Mouse (Mus musculus): ENCODE measurements around the gene Setdb1. TPM values are rescaled to one million over a fixed set of nuclear protein-coding genes. Genes with fewer than 3 reads are reported as not detected.

Gene Setdb1
- polyA plus RNA-seq, 1 experiment from 2014 or later: 67.3 TPM

- H3K9me3 ChIP-seq (replicated peaks; ENCODE audit: control insufficient read depth, low read length): no peaks in the 10 kb centered on the region
- DNase-seq (ENCODE audit: low spot score) (no peak), ATAC-seq (replicated peaks; ENCODE audit: insufficient number of reproducible peaks, low FRiP score, low TSS enrichment, low read depth) (no peak)
- H3K9ac ChIP-seq (replicated peaks; ENCODE audit: low read length): no peak overlapping the region
- H3K4me1 ChIP-seq (ENCODE audit: control insufficient read depth, insufficient read depth, low read length): no peaks in the 10 kb centered on the region
- H3K36me3 ChIP-seq (replicated peaks; ENCODE audit: control insufficient read depth, insufficient read depth, low read depth, low read length): peaks cover 26% of the 10 kb centered on the region
- no peak overlapping the region for H3K4me3 ChIP-seq (ENCODE audit: low read depth, low read length)
- H3K27me3 ChIP-seq (ENCODE audit: control insufficient read depth, insufficient read depth, low read length): no peaks in the 10 kb centered on the region
- WGBS: 81% methylated on average over 1 of the region's 1 CpGs
- no peak overlapping the region for H3K4me2 ChIP-seq (ENCODE audit: low read depth, low read length)
- H3K27ac ChIP-seq (replicated peaks; ENCODE audit: low read depth, low read length): no peak overlapping the region
Observed at GRCm38 (mm10) chr3:95328803-95329404, 28.1 kb downstream of the Setdb1 start.

GRCm38 (mm10) chr3:95324454-95325144 is 32.4 kb downstream of the Setdb1 start:
- Histone ChIP-seq H3K27me3 (ENCODE audit: control insufficient read depth, insufficient read depth, low read length) (no peaks in the 10 kb centered on the region), H3K36me3 (replicated peaks; ENCODE audit: control insufficient read depth, insufficient read depth, low read depth, low read length) (peaks cover 17% of the 10 kb centered on the region), H3K4me3 (ENCODE audit: low read depth, low read length) (no peak overlapping the region), H3K27ac (replicated peaks; ENCODE audit: low read depth, low read length) (no peak overlapping the region), H3K4me2 (ENCODE audit: low read depth, low read length) (no peak overlapping the region), H3K9ac (replicated peaks; ENCODE audit: low read length) (no peak overlapping the region), H3K4me1 (ENCODE audit: control insufficient read depth, insufficient read depth, low read length) (no peaks in the 10 kb centered on the region), H3K9me3 (replicated peaks; ENCODE audit: control insufficient read depth, low read length) (no peaks in the 10 kb centered on the region)
- WGBS: 93% methylated on average over 6 of the region's 6 CpGs
- no peak for ATAC-seq (replicated peaks; ENCODE audit: insufficient number of reproducible peaks, low FRiP score, low TSS enrichment, low read depth)
- DNase-seq (ENCODE audit: low spot score): no peak

- no peak overlapping the region for H3K27ac ChIP-seq (replicated peaks; ENCODE audit: low read depth, low read length)
- H3K36me3 ChIP-seq (replicated peaks; ENCODE audit: control insufficient read depth, insufficient read depth, low read depth, low read length): peaks cover 15% of the 10 kb centered on the region
- ATAC-seq (replicated peaks; ENCODE audit: insufficient number of reproducible peaks, low FRiP score, low TSS enrichment, low read depth) (no peak), DNase-seq (ENCODE audit: low spot score) (no peak)
- H3K9me3 ChIP-seq (replicated peaks; ENCODE audit: control insufficient read depth, low read length): no peaks in the 10 kb centered on the region
- no peak overlapping the region for H3K4me2 ChIP-seq (ENCODE audit: low read depth, low read length)
- no peaks in the 10 kb centered on the region for H3K27me3 ChIP-seq (ENCODE audit: control insufficient read depth, insufficient read depth, low read length)
- 92% methylated on average over 3 of the region's 3 CpGs for WGBS
- no peaks in the 10 kb centered on the region; the same call in 1 of the 2 replicates for H3K4me1 ChIP-seq (ENCODE audit: control insufficient read depth, insufficient read depth, low read length)
- no peak overlapping the region for H3K9ac ChIP-seq (replicated peaks; ENCODE audit: low read length)
- H3K4me3 ChIP-seq (ENCODE audit: low read depth, low read length): no peak overlapping the region
Observed at GRCm38 (mm10) chr3:95323429-95323828, 33.6 kb downstream of the Setdb1 start.

GRCm38 (mm10) chr3:95319701-95320625 is 37.0 kb downstream of the Setdb1 start:
- ATAC-seq (replicated peaks; ENCODE audit: insufficient number of reproducible peaks, low FRiP score, low TSS enrichment, low read depth) (no peak), DNase-seq (ENCODE audit: low spot score) (no peak)
- H3K27me3 ChIP-seq (ENCODE audit: control insufficient read depth, insufficient read depth, low read length): no peaks in the 10 kb centered on the region
- 69% methylated on average over 12 of the region's 12 CpGs for WGBS
- no peaks in the 10 kb centered on the region for H3K9me3 ChIP-seq (replicated peaks; ENCODE audit: control insufficient read depth, low read length)
- no peak overlapping the region for H3K4me3 ChIP-seq (ENCODE audit: low read depth, low read length)
- no peak overlapping the region for H3K4me2 ChIP-seq (ENCODE audit: low read depth, low read length)
- no peaks in the 10 kb centered on the region; the same call in none of the 2 replicates for H3K4me1 ChIP-seq (ENCODE audit: control insufficient read depth, insufficient read depth, low read length)
- H3K27ac ChIP-seq (replicated peaks; ENCODE audit: low read depth, low read length): no peak overlapping the region
- H3K36me3 ChIP-seq (replicated peaks; ENCODE audit: control insufficient read depth, insufficient read depth, low read depth, low read length): peaks cover 4% of the 10 kb centered on the region
- no peak overlapping the region for H3K9ac ChIP-seq (replicated peaks; ENCODE audit: low read length)

- Histone ChIP-seq H3K27me3 (ENCODE audit: control insufficient read depth, insufficient read depth, low read length) (no peaks in the 10 kb centered on the region), H3K27ac (replicated peaks; ENCODE audit: low read depth, low read length) (no peak overlapping the region), H3K4me3 (ENCODE audit: low read depth, low read length) (no peak overlapping the region), H3K4me1 (ENCODE audit: control insufficient read depth, insufficient read depth, low read length) (no peaks in the 10 kb centered on the region; the same call in none of the 2 replicates), H3K36me3 (replicated peaks; ENCODE audit: control insufficient read depth, insufficient read depth, low read depth, low read length) (no peaks in the 10 kb centered on the region; the same call in 1 of the 2 replicates), H3K4me2 (ENCODE audit: low read depth, low read length) (no peak overlapping the region), H3K9ac (replicated peaks; ENCODE audit: low read length) (no peak overlapping the region), H3K9me3 (replicated peaks; ENCODE audit: control insufficient read depth, low read length) (no peaks in the 10 kb centered on the region)
- ATAC-seq (replicated peaks; ENCODE audit: insufficient number of reproducible peaks, low FRiP score, low TSS enrichment, low read depth) (no peak), DNase-seq (ENCODE audit: low spot score) (no peak)
- WGBS: 63% methylated on average over 2 of the region's 2 CpGs
Observed at GRCm38 (mm10) chr3:95319110-95319509, 37.9 kb downstream of the Setdb1 start.

- WGBS: 31% methylated on average over 6 of the region's 6 CpGs
- Histone ChIP-seq H3K4me3 (ENCODE audit: low read depth, low read length) (no peak overlapping the region), H3K27me3 (ENCODE audit: control insufficient read depth, insufficient read depth, low read length) (no peaks in the 10 kb centered on the region), H3K9me3 (replicated peaks; ENCODE audit: control insufficient read depth, low read length) (no peaks in the 10 kb centered on the region), H3K4me1 (ENCODE audit: control insufficient read depth, insufficient read depth, low read length) (no peaks in the 10 kb centered on the region; the same call in none of the 2 replicates), H3K9ac (replicated peaks; ENCODE audit: low read length) (no peak overlapping the region), H3K27ac (replicated peaks; ENCODE audit: low read depth, low read length) (no peak overlapping the region), H3K4me2 (ENCODE audit: low read depth, low read length) (no peak overlapping the region), H3K36me3 (replicated peaks; ENCODE audit: control insufficient read depth, insufficient read depth, low read depth, low read length) (no peaks in the 10 kb centered on the region; the same call in 1 of the 2 replicates)
- DNase-seq (ENCODE audit: low spot score) (peak; percentile 20), ATAC-seq (replicated peaks; ENCODE audit: insufficient number of reproducible peaks, low FRiP score, low TSS enrichment, low read depth) (no peak)
Observed at GRCm38 (mm10) chr3:95318548-95318947, 38.5 kb downstream of the Setdb1 start.

- DNase-seq (ENCODE audit: low spot score) (peak; percentile 78), ATAC-seq (replicated peaks; ENCODE audit: insufficient number of reproducible peaks, low FRiP score, low TSS enrichment, low read depth) (no peak)
- H3K4me1 ChIP-seq (ENCODE audit: control insufficient read depth, insufficient read depth, low read length): no peaks in the 10 kb centered on the region; the same call in none of the 2 replicates
- no peaks in the 10 kb centered on the region for H3K36me3 ChIP-seq (replicated peaks; ENCODE audit: control insufficient read depth, insufficient read depth, low read depth, low read length)
- H3K4me2 ChIP-seq (ENCODE audit: low read depth, low read length): no peak overlapping the region
- H3K27ac ChIP-seq (replicated peaks; ENCODE audit: low read depth, low read length): no peak overlapping the region
- no peak overlapping the region for H3K4me3 ChIP-seq (ENCODE audit: low read depth, low read length)
- H3K9ac ChIP-seq (replicated peaks; ENCODE audit: low read length): no peak overlapping the region; the same call in 1 of the 2 replicates
- H3K27me3 ChIP-seq (ENCODE audit: control insufficient read depth, insufficient read depth, low read length): no peaks in the 10 kb centered on the region
- no peaks in the 10 kb centered on the region for H3K9me3 ChIP-seq (replicated peaks; ENCODE audit: control insufficient read depth, low read length)
- WGBS: 20% methylated on average over 12 of the region's 12 CpGs
Observed at GRCm38 (mm10) chr3:95317414-95318080, 39.5 kb downstream of the Setdb1 start.
